Mouse (Mus musculus) naive thymus-derived CD4-positive, alpha-beta T cell, adult 2 months (primary cell): ENCODE results near the gene Eml6.
"Not testable (repeated sequence)": the region's sequence is repeated elsewhere in the genome, so short reads cannot be mapped to it uniquely, and the experiment has no call there.

ENCODE experiments used
- DNase-seq: peaks from one replicate; pipeline ENCODE4 v3.0.0-alpha.2; 2011; ENCODE audit warnings: low read depth

The Eml6 gene

GRCm38 (mm10) chr11:30025835-30026472 lies at the start of gene Eml6:
Eml6 (minus strand) TSS chr11:30026033.
- DNase-seq = peak; percentile 27

GRCm38 (mm10) chr11:30057299-30057698 lies 31.5 kb upstream of the Eml6 start:
- peak; percentile 9 for DNase-seq

- DNase-seq = no peak
Measured at GRCm38 (mm10) chr11:30025144-30025543, 689 bp downstream of the Eml6 start.

- DNase-seq = no peak
Measured at GRCm38 (mm10) chr11:30024261-30025071, 1.4 kb downstream of the Eml6 start.

- DNase-seq = no peak
Measured at GRCm38 (mm10) chr11:29986257-29986656, 39.6 kb downstream of the Eml6 start.

GRCm38 (mm10) chr11:29968874-29969273 lies 57.0 kb downstream of the Eml6 start:
- DNase-seq = no peak

GRCm38 (mm10) chr11:29959366-29959765 lies 66.5 kb downstream of the Eml6 start:
- no peak for DNase-seq

GRCm38 (mm10) chr11:29944661-29945060 lies 81.2 kb downstream of the Eml6 start:
- no peak for DNase-seq

- DNase-seq = no peak
Measured at GRCm38 (mm10) chr11:29924332-29924731, 101.5 kb downstream of the Eml6 start.

GRCm38 (mm10) chr11:29923851-29924250 lies 102.0 kb downstream of the Eml6 start:
- DNase-seq = no peak

GRCm38 (mm10) chr11:29913180-29913579 lies 112.7 kb downstream of the Eml6 start:
- no peak for DNase-seq

GRCm38 (mm10) chr11:29909330-29909729 lies 116.5 kb downstream of the Eml6 start:
- DNase-seq = no peak

GRCm38 (mm10) chr11:29885160-29885559 lies 140.7 kb downstream of the Eml6 start:
- peak; percentile 46 for DNase-seq

- no peak for DNase-seq
Measured at GRCm38 (mm10) chr11:29884355-29884754, 141.5 kb downstream of the Eml6 start.

- DNase-seq = no peak
Measured at GRCm38 (mm10) chr11:29883024-29883423, 142.8 kb downstream of the Eml6 start.

- no peak for DNase-seq
Measured at GRCm38 (mm10) chr11:29879641-29880040, 146.2 kb downstream of the Eml6 start.

- no peak for DNase-seq
Measured at GRCm38 (mm10) chr11:29877981-29878380, 147.9 kb downstream of the Eml6 start.

GRCm38 (mm10) chr11:29877280-29877679 lies 148.6 kb downstream of the Eml6 start:
- DNase-seq = no peak

GRCm38 (mm10) chr11:29874781-29875180 lies 151.1 kb downstream of the Eml6 start:
- not testable (repeated sequence) for DNase-seq

- no peak for DNase-seq
Measured at GRCm38 (mm10) chr11:29870174-29870573, 155.7 kb downstream of the Eml6 start.

GRCm38 (mm10) chr11:29864269-29864668 lies 161.6 kb downstream of the Eml6 start:
- DNase-seq = no peak

- DNase-seq = peak; percentile 45
Measured at GRCm38 (mm10) chr11:29861750-29862397, 164.0 kb downstream of the Eml6 start.

- no peak for DNase-seq
Measured at GRCm38 (mm10) chr11:29861040-29861439, 164.8 kb downstream of the Eml6 start.
